Mouse (Mus musculus) left cerebral cortex, postnatal 4 days (tissue): ENCODE measurements around the gene Ddx46. TPM values are rescaled to one million over a fixed set of nuclear protein-coding genes. Genes with fewer than 3 reads are reported as not detected.
"Not testable (repeated sequence)": the region's sequence is repeated elsewhere in the genome, so short reads cannot be mapped to it uniquely, and the experiment has no call there.

Experiments
- DNase-seq: peaks from one replicate; pipeline ENCODE4 v3.0.0-alpha.2; 2022
- intact Hi-C: fragments of 180-260 bp; cut with DNase I; formaldehyde crosslinking; loops from one replicate; pipeline ENCODE4 v1.15.1; 2025
- total RNA-seq, 2 experiments: library from RNA; stranded (reverse); gene quantifications; 2 replicates each; pipeline ENCODE4 v1.2.3; 2021

Gene Ddx46
- total RNA-seq, 2 experiments from 2014 or later: 49.7 to 50.2 TPM

- intact Hi-C loops: loop anchor here (5.0 kb wide), 1 partner anchor 33 kb away; no protein-coding TSS in a partner anchor
- peak; percentile 21 for DNase-seq
These were observed 332 bp downstream of the Ddx46 start for GRCm38 (mm10) chr13:55635146-55635571.

GRCm38 (mm10) chr13:55636185-55636983, 1.6 kb downstream of the Ddx46 start:
- intact Hi-C loops: loop anchor here (5.0 kb wide), 1 partner anchor 34 kb away; no protein-coding TSS in a partner anchor

GRCm38 (mm10) chr13:55640480-55640879, 5.7 kb downstream of the Ddx46 start:
- DNase-seq: peak; percentile 73
- intact Hi-C loops: loop anchor here (5.0 kb wide), 1 partner anchor 37 kb away; no protein-coding TSS in a partner anchor

More at GRCm38 (mm10) chr13:55636185-55636983, 1.6 kb downstream of the Ddx46 start:
- DNase-seq: no peak

- intact Hi-C loops: loop anchor here (5.0 kb wide), 1 partner anchor 33 kb away; no protein-coding TSS in a partner anchor
These were observed 9.7 kb downstream of the Ddx46 start for GRCm38 (mm10) chr13:55644525-55644924.

GRCm38 (mm10) chr13:55650098-55650497, 15.3 kb downstream of the Ddx46 start:
- DNase-seq: no peak
- intact Hi-C loops: loop anchor here (10.0 kb wide), 1 partner anchor 355 kb away; no protein-coding TSS in a partner anchor

More at GRCm38 (mm10) chr13:55644525-55644924, 9.7 kb downstream of the Ddx46 start:
- peak; percentile 17 for DNase-seq

- DNase-seq: no peak
- intact Hi-C loops: loop anchor here (10.0 kb wide), 1 partner anchor 356 kb away; no protein-coding TSS in a partner anchor
These were observed 16.2 kb downstream of the Ddx46 start for GRCm38 (mm10) chr13:55650980-55651379.

- peak; percentile 49 for DNase-seq
- intact Hi-C loops: no loop called here
These were observed 33.7 kb downstream of the Ddx46 start for GRCm38 (mm10) chr13:55668550-55668949.

GRCm38 (mm10) chr13:55672711-55673110, 37.9 kb downstream of the Ddx46 start:
- intact Hi-C loops: no loop called here
- DNase-seq: no peak

- intact Hi-C loops: loop anchor here (5.0 kb wide), 1 partner anchor 35 kb away; no protein-coding TSS in a partner anchor
These were observed 42.5 kb downstream of the Ddx46 start for GRCm38 (mm10) chr13:55677364-55677763.

GRCm38 (mm10) chr13:55682201-55682600, 47.4 kb downstream of the Ddx46 start:
- DNase-seq: no peak
- intact Hi-C loops: no loop called here

More at GRCm38 (mm10) chr13:55677364-55677763, 42.5 kb downstream of the Ddx46 start:
- no peak for DNase-seq

- intact Hi-C loops: no loop called here
These were observed 48.8 kb downstream of the Ddx46 start for GRCm38 (mm10) chr13:55683581-55683980.

GRCm38 (mm10) chr13:55686107-55686633, 51.3 kb downstream of the Ddx46 start:
- DNase-seq: no peak
- intact Hi-C loops: no loop called here

More at GRCm38 (mm10) chr13:55683581-55683980, 48.8 kb downstream of the Ddx46 start:
- DNase-seq: no peak

- intact Hi-C loops: no loop called here
- DNase-seq: no peak
These were observed 53.2 kb downstream of the Ddx46 start for GRCm38 (mm10) chr13:55687927-55688602.

- intact Hi-C loops: no loop called here
- DNase-seq: peak; percentile 94
These were observed 57.9 kb downstream of the Ddx46 start, which contains the start of gene B230219D22Rik for GRCm38 (mm10) chr13:55692535-55693242. Gene B230219D22Rik, plus strand, starts transcription at chr13:55693124.

- intact Hi-C loops: no loop called here
- DNase-seq: no peak
These were observed 58.5 kb downstream of the Ddx46 start for GRCm38 (mm10) chr13:55693243-55693721.

GRCm38 (mm10) chr13:55694110-55694509, 59.3 kb downstream of the Ddx46 start:
- intact Hi-C loops: no loop called here
- no peak for DNase-seq

- intact Hi-C loops, DNase-seq: not testable (repeated sequence)
These were observed 61.2 kb downstream of the Ddx46 start for GRCm38 (mm10) chr13:55695989-55696388.

GRCm38 (mm10) chr13:55704301-55704700, 69.5 kb downstream of the Ddx46 start:
- intact Hi-C loops: no loop called here
- DNase-seq: no peak

GRCm38 (mm10) chr13:55712846-55713245, 78.0 kb downstream of the Ddx46 start:
- no peak for DNase-seq
- intact Hi-C loops: loop anchor here (10.0 kb wide), 1 partner anchor 362 kb away; no protein-coding TSS in a partner anchor
